Mouse (Mus musculus): ENCODE measurements around the gene Wdr63.

- no peak for TF ChIP-seq POLR2A (IDR thresholded peaks at IDR 0.05; ENCODE audit: borderline replicate concordance, extremely low read depth, low read depth, low read length)
- TF ChIP-seq CTCF (IDR thresholded peaks at IDR 0.05; ENCODE audit: insufficient read depth, low read length), result no peak
These were observed 100.1 kb downstream of the Wdr63 start for GRCm38 (mm10) chr3:146007872-146008271.
